Mouse (Mus musculus): Measurements from ENCODE around the gene Ctnnb1. TPM values are rescaled to one million over a fixed set of nuclear protein-coding genes. Genes with fewer than 3 reads are reported as not detected.

Ctnnb1 gene
- polyA plus RNA-seq, 1 experiment: 20.2 TPM

DNA sequence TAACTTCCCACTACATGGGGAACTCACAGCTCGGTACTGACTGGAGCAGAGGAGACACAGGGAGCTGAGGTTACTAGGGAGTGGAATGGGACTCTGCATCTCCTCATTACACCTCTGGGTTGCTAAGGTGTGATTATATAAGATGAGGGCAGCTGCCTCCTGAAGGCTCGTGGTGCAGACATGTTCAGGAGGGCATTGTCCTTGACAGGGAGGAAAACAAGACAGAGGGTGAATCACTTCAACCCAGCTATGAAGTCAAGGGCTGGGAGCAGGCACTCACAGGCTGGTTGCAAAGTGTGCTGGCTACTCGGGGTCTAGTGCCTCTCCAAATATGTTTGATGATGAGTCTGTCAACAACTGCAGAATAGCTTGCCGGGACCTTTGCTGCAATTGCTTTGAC, 58.0 kb downstream of the Ctnnb1 start:
- Histone ChIP-seq H3K4me3 (replicated peaks) (no peak overlapping the region), H3K27me3 (replicated peaks) (peaks cover 49% of the 10 kb centered on the region), H3K9me3 (no peaks in the 10 kb centered on the region), H3K4me1 (no peaks in the 10 kb centered on the region; the same call in 1 of the 2 replicates), H3K36me3 (replicated peaks; ENCODE audit: low read length) (no peaks in the 10 kb centered on the region)
- no peak for TF ChIP-seq FLI1 (IDR thresholded peaks at IDR 0.05; ENCODE audit: low read length)
- TF ChIP-seq GATA1 (IDR thresholded peaks at IDR 0.05; ENCODE audit: borderline replicate concordance, low read length): no peak

DNA sequence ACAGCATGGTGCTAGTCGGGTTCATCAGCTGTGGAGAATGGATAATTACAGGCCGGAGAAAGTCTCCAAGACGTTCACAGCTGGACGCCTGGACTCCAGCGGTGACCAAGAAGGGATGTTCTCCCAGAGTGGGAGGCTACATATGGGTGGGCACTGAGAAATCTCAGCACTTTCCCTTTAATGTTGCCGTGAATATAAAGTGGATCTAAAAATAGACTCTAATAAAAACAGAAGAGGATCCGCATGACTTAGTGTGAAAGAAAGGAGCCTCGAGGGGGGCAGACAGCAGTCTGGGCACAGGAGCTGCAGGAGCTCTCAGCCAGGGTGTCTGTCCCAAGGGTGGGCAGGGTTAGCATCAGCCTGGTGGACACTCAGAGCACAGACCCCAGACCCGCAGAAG, 59.1 kb downstream of the Ctnnb1 start:
- H3K9me3 ChIP-seq: no peaks in the 10 kb centered on the region
- no peak for TF ChIP-seq FLI1 (IDR thresholded peaks at IDR 0.05; ENCODE audit: low read length)
- no peak for TF ChIP-seq GATA1 (IDR thresholded peaks at IDR 0.05; ENCODE audit: borderline replicate concordance, low read length)
- no peaks in the 10 kb centered on the region for H3K4me1 ChIP-seq
- peaks cover 43% of the 10 kb centered on the region for H3K27me3 ChIP-seq (replicated peaks)
- no peak overlapping the region for H3K4me3 ChIP-seq (replicated peaks)
- no peaks in the 10 kb centered on the region for H3K36me3 ChIP-seq (replicated peaks; ENCODE audit: low read length)

DNA sequence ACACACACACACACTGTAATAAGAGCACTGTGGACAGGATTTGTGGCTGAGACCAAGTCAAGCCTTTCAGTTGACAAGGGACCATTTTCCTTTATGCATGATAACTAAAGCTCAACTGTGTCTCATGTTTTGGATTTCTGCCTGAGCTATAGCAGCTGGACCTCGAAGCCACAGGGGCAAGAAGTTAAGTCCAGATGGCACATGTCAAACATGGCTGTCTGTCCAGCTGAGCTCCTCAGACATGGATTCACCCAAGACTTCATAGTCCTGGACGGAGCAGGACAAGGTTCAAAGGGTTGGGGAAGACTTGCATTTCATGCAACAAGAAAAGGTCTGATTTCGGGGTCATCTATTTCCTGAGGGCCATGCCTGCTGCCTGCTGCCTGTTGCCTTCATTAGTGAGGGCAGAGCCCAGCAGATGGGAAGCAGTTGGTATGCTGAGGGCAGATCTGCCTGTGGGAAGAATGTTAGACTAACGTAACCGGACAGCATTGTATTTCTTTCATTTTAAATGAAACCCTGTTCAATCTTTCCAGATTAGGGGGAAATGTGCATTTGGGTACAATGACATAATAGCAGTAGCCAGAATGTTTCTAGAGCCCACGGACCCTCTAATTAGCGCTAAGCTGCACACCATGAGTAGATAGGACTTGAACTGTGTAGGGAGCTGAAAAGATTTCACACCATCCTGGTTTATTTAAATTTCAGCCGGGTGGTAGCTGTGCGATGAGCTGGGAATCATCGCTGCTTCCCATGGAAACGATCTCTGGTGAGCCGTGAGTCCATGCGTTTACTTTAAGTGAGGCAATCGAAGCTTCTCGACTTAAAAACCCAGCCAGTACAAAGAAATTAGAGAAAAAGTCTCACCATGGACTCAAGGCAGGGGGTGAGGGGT, 61.0 kb downstream of the Ctnnb1 start:
- peaks cover 42% of the 10 kb centered on the region for H3K27me3 ChIP-seq (replicated peaks)
- H3K9me3 ChIP-seq: no peaks in the 10 kb centered on the region
- TF ChIP-seq FLI1 (IDR thresholded peaks at IDR 0.05; ENCODE audit: low read length) (no peak), GATA1 (IDR thresholded peaks at IDR 0.05; ENCODE audit: borderline replicate concordance, low read length) (no peak)
- H3K36me3 ChIP-seq (replicated peaks; ENCODE audit: low read length): no peaks in the 10 kb centered on the region
- no peak overlapping the region for H3K4me3 ChIP-seq (replicated peaks)
- H3K4me1 ChIP-seq: no peaks in the 10 kb centered on the region

DNA sequence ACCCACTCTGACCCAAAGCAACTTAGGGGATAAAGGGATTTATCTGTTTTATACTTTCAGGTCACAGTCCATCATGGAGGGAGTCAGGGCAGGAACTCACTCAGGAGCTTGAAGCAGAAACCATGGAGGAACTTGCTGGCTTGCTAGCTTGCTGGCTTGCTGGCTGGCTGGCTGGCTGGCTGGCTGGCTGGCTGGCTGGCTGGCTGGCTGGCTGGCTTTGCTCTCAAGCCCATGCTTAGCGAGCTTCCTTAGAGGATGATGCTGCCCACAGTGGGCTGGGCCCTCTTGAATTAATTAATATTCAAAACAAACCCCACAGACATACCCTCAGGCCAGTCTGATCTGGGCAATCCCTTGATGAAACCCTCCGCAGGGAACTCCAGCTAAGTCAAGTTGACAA, 62.8 kb downstream of the Ctnnb1 start:
- Histone ChIP-seq H3K9me3 (no peaks in the 10 kb centered on the region), H3K27me3 (replicated peaks) (peaks cover 46% of the 10 kb centered on the region)
- TF ChIP-seq GATA1 (IDR thresholded peaks at IDR 0.05; ENCODE audit: borderline replicate concordance, low read length): no peak
- no peak for TF ChIP-seq FLI1 (IDR thresholded peaks at IDR 0.05; ENCODE audit: low read length)

DNA sequence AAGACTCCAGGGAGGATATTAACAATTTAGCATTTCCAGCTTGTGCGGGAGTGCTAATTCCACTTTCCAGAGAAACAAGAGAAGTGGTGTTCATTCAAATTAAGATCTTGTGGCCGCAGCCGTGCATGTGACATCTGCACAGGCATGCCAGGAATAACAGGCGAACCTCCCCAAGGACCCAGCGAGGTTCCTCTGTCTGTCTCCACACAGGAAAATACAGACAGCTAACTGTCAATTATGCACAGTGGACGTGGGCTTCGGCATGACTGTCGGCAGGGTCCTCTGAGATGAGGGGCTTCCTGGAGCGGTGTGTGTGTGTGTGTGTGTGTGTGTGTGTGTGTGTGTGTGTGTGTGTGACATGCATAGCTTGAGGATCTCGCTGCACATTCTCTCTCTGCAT, 64.0 kb downstream of the Ctnnb1 start:
- Histone ChIP-seq H3K4me1 (no peaks in the 10 kb centered on the region), H3K27me3 (replicated peaks) (peaks cover 41% of the 10 kb centered on the region), H3K36me3 (replicated peaks; ENCODE audit: low read length) (no peaks in the 10 kb centered on the region), H3K9me3 (no peaks in the 10 kb centered on the region), H3K4me3 (replicated peaks) (no peak overlapping the region)
- no peak for TF ChIP-seq FLI1 (IDR thresholded peaks at IDR 0.05; ENCODE audit: low read length)

More for the DNA sequence above, 62.8 kb downstream of the Ctnnb1 start:
- H3K4me3 ChIP-seq (replicated peaks): no peak overlapping the region
- no peaks in the 10 kb centered on the region for H3K4me1 ChIP-seq
- H3K36me3 ChIP-seq (replicated peaks; ENCODE audit: low read length): no peaks in the 10 kb centered on the region

DNA sequence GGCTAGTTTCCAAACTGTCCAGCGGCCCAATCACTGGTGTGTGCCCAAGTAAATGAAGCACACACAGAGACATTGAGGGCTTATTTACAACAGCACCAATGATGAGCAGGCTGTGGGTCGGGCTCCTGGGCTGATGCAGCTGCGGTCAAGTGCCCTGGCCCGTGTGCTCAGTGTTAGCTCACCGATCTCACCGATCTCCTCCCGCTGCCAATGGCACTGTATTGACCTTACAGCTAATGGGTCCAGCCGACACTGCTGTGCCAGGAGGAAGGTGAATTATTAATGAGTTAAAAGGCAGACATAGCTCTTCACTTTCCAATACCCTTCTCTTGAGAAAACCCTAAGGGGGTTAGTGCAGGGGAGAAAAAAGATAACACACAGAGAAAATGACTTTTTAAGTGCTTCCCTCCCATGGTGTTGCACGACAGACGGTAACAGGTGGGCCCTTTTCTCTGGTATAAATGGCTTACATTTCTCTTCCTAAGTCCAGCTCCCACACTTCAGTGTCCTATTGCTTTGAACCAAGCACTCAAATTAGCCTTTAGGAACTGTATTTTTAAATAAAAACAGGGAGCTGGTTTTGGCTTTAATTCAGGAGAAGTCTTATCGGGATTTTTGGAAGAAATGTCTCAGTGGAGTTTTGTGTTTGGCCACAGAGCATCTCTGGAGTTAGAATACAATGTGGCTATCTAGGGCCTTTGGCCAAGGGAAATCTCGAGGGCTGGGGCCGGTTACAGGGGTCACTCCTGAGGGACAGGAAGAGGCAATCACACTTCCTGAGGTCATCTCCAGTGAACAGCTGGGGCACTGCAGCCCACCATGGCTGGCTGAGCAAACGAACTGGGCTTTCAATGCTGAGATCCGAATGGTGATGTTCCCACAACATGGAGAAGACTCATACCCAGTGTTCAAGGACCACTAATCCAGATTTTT, 65.5 kb downstream of the Ctnnb1 start:
- H3K36me3 ChIP-seq (replicated peaks; ENCODE audit: low read length): no peaks in the 10 kb centered on the region
- TF ChIP-seq GATA1 (IDR thresholded peaks at IDR 0.05; ENCODE audit: borderline replicate concordance, low read length): no peak
- no peak for TF ChIP-seq FLI1 (IDR thresholded peaks at IDR 0.05; ENCODE audit: low read length)
- H3K4me3 ChIP-seq (replicated peaks): no peak overlapping the region
- H3K27me3 ChIP-seq (replicated peaks): peaks cover 36% of the 10 kb centered on the region
- no peaks in the 10 kb centered on the region for H3K9me3 ChIP-seq
- H3K4me1 ChIP-seq: no peaks in the 10 kb centered on the region

DNA sequence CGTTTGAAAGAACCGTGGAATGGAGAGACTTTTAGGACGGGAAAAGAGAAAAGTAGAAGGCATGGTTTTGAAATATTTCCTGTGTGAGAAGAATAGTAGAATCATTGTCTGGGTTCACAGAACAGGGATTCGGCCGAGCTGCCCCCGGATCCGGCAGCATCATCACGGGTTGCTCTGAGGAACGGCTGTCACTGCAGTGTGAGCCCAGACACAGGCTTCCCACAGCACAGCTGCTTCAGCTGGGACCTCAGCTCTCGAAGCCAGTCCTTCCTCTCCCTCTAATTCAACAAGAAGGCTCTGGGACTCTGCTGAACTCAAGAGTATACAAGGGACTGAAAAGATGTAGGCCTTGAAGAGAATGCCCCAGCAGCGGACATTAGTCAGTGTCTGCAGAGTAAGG, 69.7 kb downstream of the Ctnnb1 start:
- Histone ChIP-seq H3K4me3 (replicated peaks) (no peak overlapping the region), H3K9me3 (peaks cover 7% of the 10 kb centered on the region; the same call in 1 of the 2 replicates), H3K36me3 (replicated peaks; ENCODE audit: low read length) (no peaks in the 10 kb centered on the region), H3K27me3 (replicated peaks) (peaks cover 45% of the 10 kb centered on the region), H3K4me1 (no peaks in the 10 kb centered on the region)
- TF ChIP-seq FLI1 (IDR thresholded peaks at IDR 0.05; ENCODE audit: low read length) (no peak), GATA1 (IDR thresholded peaks at IDR 0.05; ENCODE audit: borderline replicate concordance, low read length) (no peak)

DNA sequence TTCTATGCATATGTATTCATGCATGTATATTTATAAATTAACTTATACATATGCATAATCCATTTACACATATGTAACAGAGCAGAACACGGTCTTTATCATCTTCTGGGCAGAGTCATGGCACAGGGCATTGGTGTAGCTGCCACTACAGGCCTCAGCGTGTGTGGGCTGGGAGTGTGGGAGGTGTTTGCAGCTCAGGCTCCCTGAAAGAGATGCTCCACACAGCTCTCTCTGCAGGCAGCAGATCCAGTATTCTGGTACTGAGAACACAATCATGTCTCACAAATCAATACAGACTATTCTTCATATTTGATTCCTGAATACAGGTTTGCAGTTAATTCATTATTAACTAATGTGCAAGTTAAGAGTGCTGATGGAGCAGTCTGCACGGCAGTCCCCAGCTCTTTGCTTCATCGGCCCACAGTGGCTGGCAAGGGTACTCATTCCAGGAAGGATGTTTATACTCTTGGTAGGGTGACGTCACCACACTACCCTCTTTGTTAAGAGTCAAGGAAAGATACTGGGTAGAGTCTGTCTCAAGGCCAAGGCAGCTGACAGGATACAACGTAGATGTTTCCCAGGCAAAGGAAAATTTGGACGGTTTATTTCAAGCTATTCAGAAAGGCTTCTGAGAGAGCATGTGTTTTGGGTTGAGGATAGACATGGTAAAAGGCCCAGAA, 71.8 kb downstream of the Ctnnb1 start:
- Histone ChIP-seq H3K4me3 (replicated peaks) (no peak overlapping the region), H3K36me3 (replicated peaks; ENCODE audit: low read length) (no peaks in the 10 kb centered on the region), H3K9me3 (peaks cover 7% of the 10 kb centered on the region; the same call in 1 of the 2 replicates), H3K27me3 (replicated peaks) (peaks cover 43% of the 10 kb centered on the region), H3K4me1 (no peaks in the 10 kb centered on the region; the same call in 1 of the 2 replicates)
- TF ChIP-seq FLI1 (IDR thresholded peaks at IDR 0.05; ENCODE audit: low read length): no peak
- no peak for TF ChIP-seq GATA1 (IDR thresholded peaks at IDR 0.05; ENCODE audit: borderline replicate concordance, low read length)

All from megakaryocyte, embryonic 14.5 days (primary cell).